Mouse (Mus musculus) NIH3T3 (cell line): ENCODE data around the gene Irak1bp1.
A peak's percentile ranks its signal among the peaks of the same experiment; 100 is the strongest.

Experiments used
- DNase-seq: peaks from one replicate; pipeline ENCODE4 v3.0.0-alpha.2; 2012; ENCODE audit warnings: low read depth

Irak1bp1 gene

DNA sequence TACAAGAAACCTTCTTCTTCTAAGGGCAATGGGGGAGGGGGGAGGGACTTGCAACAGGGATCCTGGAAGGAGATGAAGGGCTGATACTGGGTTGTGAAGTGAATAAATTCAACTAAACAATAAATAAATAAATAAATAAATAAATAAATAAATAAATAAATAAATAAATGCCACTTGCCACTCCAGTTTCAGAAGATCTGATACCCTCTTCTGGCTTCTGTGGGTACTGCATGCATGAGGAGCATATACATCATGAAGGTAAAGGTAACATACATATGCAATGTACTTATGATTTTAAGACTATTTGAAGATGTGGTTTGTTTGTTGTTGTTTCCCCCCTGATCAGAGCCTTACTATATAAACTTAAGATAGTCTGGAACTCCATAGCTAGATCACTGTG lies 54.8 kb downstream of the Irak1bp1 start:
- peak; percentile 22 for DNase-seq

DNA sequence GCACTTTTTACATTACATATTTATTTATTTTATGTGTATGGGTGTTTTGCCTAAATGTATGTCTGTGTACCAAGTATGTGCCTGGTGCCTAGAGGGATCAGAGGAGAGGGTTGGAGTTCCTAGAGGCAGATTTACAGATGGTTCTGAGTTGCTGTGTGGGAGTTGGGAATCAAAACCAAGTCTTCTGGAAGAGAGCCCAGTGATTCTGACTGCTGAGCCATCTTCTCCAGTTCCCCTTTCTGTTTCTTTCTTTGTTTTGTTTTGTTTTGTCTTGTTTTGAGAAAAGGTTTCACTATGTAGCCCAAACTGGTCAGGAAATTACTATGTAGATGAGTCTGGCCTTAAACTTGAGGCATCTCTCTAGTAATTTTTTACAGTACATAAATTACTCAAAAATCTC lies 59.3 kb downstream of the Irak1bp1 start:
- no peak for DNase-seq
